Mouse (Mus musculus) heart, postnatal 0 days (tissue): ENCODE measurements at regions not wholly inside any gene's neighbourhood (a gene's known extent, or its start where the extent isn't known, plus 50 kb on each side); places are given as distances from the start of the nearest gene placed in this dataset.

ENCODE experiments used
- ATAC-seq: fragments of 200-750 bp; cut with Nextera tagmentation; 2 replicates; pipeline ENCODE4 v1.8.0; 2017; ENCODE audit warnings: low read depth, moderate number of reproducible peaks, moderate library complexity; ENCODE audit not compliant: insufficient read depth
- DNase-seq: peaks from one replicate; pipeline ENCODE4 v3.0.0-alpha.2; 2016; ENCODE audit warnings: low spot score
- H3K27ac ChIP-seq: fragments of 300-500 bp; sonication (generic); 2 replicates; pipeline ENCODE4 v1.5.1; 2014; ENCODE audit warnings: low read depth, mild to moderate bottlenecking
- H3K27me3 ChIP-seq: fragments of 300-500 bp; sonication (generic); 2 replicates; pipeline ENCODE4 v1.6.1; 2014; ENCODE audit warnings: low read length, mixed read lengths; ENCODE audit not compliant: control insufficient read depth, insufficient read depth
- H3K36me3 ChIP-seq: fragments of 300-500 bp; sonication (generic); replicated peaks from 2 replicates; pipeline ENCODE4 v1.6.1; 2014; ENCODE audit warnings: low read length, mixed read lengths; ENCODE audit not compliant: control insufficient read depth, insufficient read depth
- H3K4me1 ChIP-seq: fragments of 300-500 bp; sonication (generic); 2 replicates; pipeline ENCODE4 v1.6.1; 2014; ENCODE audit warnings: antibody characterized with exemption; ENCODE audit not compliant: control insufficient read depth, insufficient read depth
- H3K4me2 ChIP-seq: fragments of 300-500 bp; sonication (generic); 2 replicates; pipeline ENCODE4 v1.6.1; 2014; ENCODE audit warnings: low read depth, mild to moderate bottlenecking, low read length, moderate library complexity
- H3K4me3 ChIP-seq: fragments of 300-500 bp; sonication (generic); 2 replicates; pipeline ENCODE4 v1.5.1; 2014; ENCODE audit warnings: low read depth, low read length
- H3K9ac ChIP-seq: fragments of 300-500 bp; sonication (generic); replicated peaks from 2 replicates; pipeline ENCODE4 v1.6.1; 2014; ENCODE audit warnings: low read depth, low read length, mixed read lengths
- H3K9me3 ChIP-seq: fragments of 300-500 bp; sonication (generic); replicated peaks from 2 replicates; pipeline ENCODE4 v1.6.1; 2016; ENCODE audit warnings: low read length; ENCODE audit not compliant: control insufficient read depth
- CTCF ChIP-seq: IDR thresholded peaks from 2 replicates; pipeline ENCODE4 v1.5.1; 2016; ENCODE audit warnings: antibody characterized with exemption, control low read depth, low read depth
- EP300 ChIP-seq: IDR thresholded peaks from 2 replicates; pipeline ENCODE4 v1.6.1; 2016; ENCODE audit warnings: antibody characterized with exemption, low read depth
- WGBS: fragments of 180-500 bp; shearing (Covaris S2); extraction: QIAGEN DNeasy Blood & Tissue Kit; methylation state at CpG from one replicate; pipeline ENCODE4 v1.1.7; 2014; 5-methylcytosine and 5-hydroxymethylcytosine counted together

- ATAC-seq (0 out of 2 replicates have a peak, but pooled peaks have one; percentile 27), DNase-seq (no peak)
- Histone ChIP-seq H3K9me3 (no peaks in the 10 kb centered on the region), H3K9ac (no peak overlapping the region), H3K27me3 (no peaks in the 10 kb centered on the region), H3K27ac (no peak overlapping the region), H3K4me2 (no peak overlapping the region), H3K36me3 (no peaks in the 10 kb centered on the region), H3K4me1 (peaks cover 23% of the 10 kb centered on the region), H3K4me3 (no peak overlapping the region)
- TF ChIP-seq EP300, result no peak
- TF ChIP-seq CTCF, result no peak
Observed at GRCm38 (mm10) chr16:46584502-46584901, 86.2 kb upstream of the Nectin3 start.

- H3K4me2 ChIP-seq, result peak overlapping the region; percentile 46
- 16% methylated on average over 10 of the region's 10 CpGs for WGBS
Observed at GRCm38 (mm10) chr16:46581115-46581514, 82.8 kb upstream of the Nectin3 start.

GRCm38 (mm10) chr16:46574221-46574620, 75.9 kb upstream of the Nectin3 start:
- Histone ChIP-seq H3K36me3 (no peaks in the 10 kb centered on the region), H3K4me1 (no peaks in the 10 kb centered on the region), H3K9me3 (no peaks in the 10 kb centered on the region), H3K27me3 (no peaks in the 10 kb centered on the region), H3K9ac (no peak overlapping the region), H3K27ac (no peak overlapping the region), H3K4me2 (no peak overlapping the region), H3K4me3 (no peak overlapping the region)
- DNase-seq (no peak), ATAC-seq (no peak)
- TF ChIP-seq CTCF, result no peak
- no peak for TF ChIP-seq EP300
- 73% methylated on average over 6 of the region's 6 CpGs for WGBS

More at GRCm38 (mm10) chr16:46581115-46581514, 82.8 kb upstream of the Nectin3 start:
- H3K4me1 ChIP-seq, result peaks cover 23% of the 10 kb centered on the region
- no peak overlapping the region for H3K27ac ChIP-seq
- no peak for TF ChIP-seq EP300
- no peak for TF ChIP-seq CTCF
- no peaks in the 10 kb centered on the region for H3K9me3 ChIP-seq
- H3K4me3 ChIP-seq, result 0 out of 2 replicates have a peak overlapping the region, but pooled peaks have one; percentile 5
- no peaks in the 10 kb centered on the region for H3K36me3 ChIP-seq
- ATAC-seq (no peak), DNase-seq (peak; percentile 10)
- H3K27me3 ChIP-seq, result no peaks in the 10 kb centered on the region
- no peak overlapping the region for H3K9ac ChIP-seq

- H3K27me3 ChIP-seq, result no peaks in the 10 kb centered on the region
- H3K4me2 ChIP-seq, result no peak overlapping the region
- H3K4me3 ChIP-seq, result no peak overlapping the region
- no peaks in the 10 kb centered on the region for H3K36me3 ChIP-seq
- DNase-seq (no peak), ATAC-seq (no peak)
- WGBS, result 63% methylated on average over 1 of the region's 1 CpGs
- no peaks in the 10 kb centered on the region for H3K9me3 ChIP-seq
- H3K27ac ChIP-seq, result no peak overlapping the region
- no peak overlapping the region for H3K9ac ChIP-seq
- H3K4me1 ChIP-seq, result no peaks in the 10 kb centered on the region
- TF ChIP-seq CTCF, result no peak
- no peak for TF ChIP-seq EP300
Observed at GRCm38 (mm10) chr16:46567446-46567845, 69.1 kb upstream of the Nectin3 start.

- TF ChIP-seq CTCF (no peak), EP300 (no peak)
- Histone ChIP-seq H3K9ac (no peak overlapping the region), H3K4me2 (no peak overlapping the region), H3K27me3 (no peaks in the 10 kb centered on the region), H3K27ac (no peak overlapping the region), H3K36me3 (no peaks in the 10 kb centered on the region), H3K9me3 (no peaks in the 10 kb centered on the region), H3K4me1 (no peaks in the 10 kb centered on the region), H3K4me3 (no peak overlapping the region)
- DNase-seq (no peak), ATAC-seq (no peak)
- 64% methylated on average over 4 of the region's 4 CpGs for WGBS
Observed at GRCm38 (mm10) chr16:46566020-46566581, 67.8 kb upstream of the Nectin3 start.

GRCm38 (mm10) chr16:46557281-46557680, 59.0 kb upstream of the Nectin3 start:
- no peaks in the 10 kb centered on the region for H3K36me3 ChIP-seq
- 78% methylated on average over 3 of the region's 3 CpGs for WGBS
- H3K4me2 ChIP-seq, result no peak overlapping the region
- H3K27me3 ChIP-seq, result no peaks in the 10 kb centered on the region
- no peak overlapping the region for H3K4me3 ChIP-seq
- no peak for DNase-seq
- ATAC-seq, result no peak
- no peak for TF ChIP-seq CTCF
- TF ChIP-seq EP300, result no peak
- no peak overlapping the region for H3K27ac ChIP-seq
- no peaks in the 10 kb centered on the region for H3K9me3 ChIP-seq
- no peak overlapping the region for H3K9ac ChIP-seq
- H3K4me1 ChIP-seq, result no peaks in the 10 kb centered on the region
